13 mouse cellular contexts compared by ENCODE assay signal in genomic region chr12:71886406-71886805, GRCm38 (mm10). TPM values are rescaled to one million over a fixed set of nuclear protein-coding genes. Genes with fewer than 3 reads are reported as not detected.
A peak's percentile ranks its signal among the peaks of the same experiment; 100 is the strongest.
DNase-seq lines count a peak whose midpoint lies in the region; ATAC-seq and TF ChIP-seq lines count a peak whose summit lies in the region.
"Had no signal": no experiment of that assay in that cellular context is flagged by ENCODE, and none has a peak within 500 bp of the region (broad histone marks: within the 10 kb centered on the region; RNA-seq: fewer than 3 reads in every experiment).

No protein-coding gene starts in this region.

- H3K4me1 ChIP-seq in heart, embryonic 11.5 days (ENCODE audit: control insufficient read depth, insufficient read depth, low read length) = peaks cover 86% of the 10 kb centered on the region
- H3K4me1 ChIP-seq in intestine, postnatal 0 days (replicated peaks; ENCODE audit: control insufficient read depth, insufficient read depth, low read length) = peaks cover 25% of the 10 kb centered on the region

- peak overlapping the region; percentile 80 for H3K27ac ChIP-seq in heart, embryonic 11.5 days (ENCODE audit: low read depth, low read length)
- peak overlapping the region; percentile 66; the same call in 1 of the 2 replicates for H3K27ac ChIP-seq in intestine, postnatal 0 days (ENCODE audit: low read depth, low read length)
- H3K27ac ChIP-seq: embryonic facial prominence, embryonic 15.5 days; limb, embryonic 13.5 days; macrophage; neural tube, embryonic 15.5 days had no signal

- H3K27me3 ChIP-seq in heart, embryonic 11.5 days (ENCODE audit: control insufficient read depth, insufficient read depth, low read length) = no peaks in the 10 kb centered on the region
- no peaks in the 10 kb centered on the region for H3K27me3 ChIP-seq in intestine, postnatal 0 days (replicated peaks; ENCODE audit: control insufficient read depth, insufficient read depth, low read length)
- H3K27me3 ChIP-seq: embryonic facial prominence, embryonic 15.5 days; limb, embryonic 13.5 days; neural tube, embryonic 15.5 days had no signal

- H3K9ac ChIP-seq in heart, embryonic 11.5 days (ENCODE audit: low read depth, low read length) = peak overlapping the region; percentile 43; the same call in 1 of the 2 replicates
- no peak overlapping the region for H3K9ac ChIP-seq in intestine, postnatal 0 days (ENCODE audit: low read depth, low read length)
- H3K9ac ChIP-seq: embryonic facial prominence, embryonic 15.5 days; limb, embryonic 13.5 days; neural tube, embryonic 15.5 days had no signal

- 64% methylated on average over 5 of the region's 5 CpGs for WGBS in heart, embryonic 11.5 days (ENCODE audit: insufficient replicate concordance)
- 82% methylated on average over 5 of the region's 5 CpGs for WGBS in intestine, postnatal 0 days

- DNase-seq in adrenal gland, adult (ENCODE audit: inconsistent age in 2 of 2, low spot score in 1 of 2) = peak; percentile 44 to 76
- no peak for DNase-seq in adrenal gland, adult 8-10 months
- no peak for DNase-seq in heart, adult 9 months (ENCODE audit: low spot score in 2 of 2)
- DNase-seq in 3T3-L1 (ENCODE audit: low read depth, low spot score) = peak; percentile 68
- DNase-seq in cerebellum, postnatal 36 days = no peak
- no peak for DNase-seq in left cerebral cortex, adult 18-20 months (ENCODE audit: low spot score in 2 of 2)

- TF ChIP-seq CTCF in intestine, postnatal 0 days (IDR thresholded peaks at IDR 0.05; ENCODE audit: low read depth) = no peak

- no peaks in the 10 kb centered on the region for H3K36me3 ChIP-seq in heart, embryonic 11.5 days (ENCODE audit: control insufficient read depth, insufficient read depth, low read length)
- no peaks in the 10 kb centered on the region for H3K36me3 ChIP-seq in intestine, postnatal 0 days (ENCODE audit: control insufficient read depth, insufficient read depth)
- H3K36me3 ChIP-seq: embryonic facial prominence, embryonic 15.5 days; limb, embryonic 13.5 days; neural tube, embryonic 15.5 days had no signal

- no peaks in the 10 kb centered on the region for H3K9me3 ChIP-seq in heart, embryonic 11.5 days (replicated peaks; ENCODE audit: control insufficient read depth, low read length)
- no peaks in the 10 kb centered on the region for H3K9me3 ChIP-seq in intestine, postnatal 0 days (ENCODE audit: control insufficient read depth)
- H3K9me3 ChIP-seq: embryonic facial prominence, embryonic 15.5 days; limb, embryonic 13.5 days; neural tube, embryonic 15.5 days had no signal

- H3K4me3 ChIP-seq in heart, embryonic 11.5 days (ENCODE audit: low read depth, low read length) = no peak overlapping the region
- no peak overlapping the region for H3K4me3 ChIP-seq in intestine, postnatal 0 days (ENCODE audit: low read depth, low read length)
- H3K4me3 ChIP-seq: embryonic facial prominence, embryonic 15.5 days; limb, embryonic 13.5 days; neural tube, embryonic 15.5 days had no signal

- peak overlapping the region; percentile 47 for H3K4me2 ChIP-seq in heart, embryonic 11.5 days
- 0 out of 2 replicates have a peak overlapping the region, but pooled peaks have one; percentile 4 for H3K4me2 ChIP-seq in intestine, postnatal 0 days (replicated peaks; ENCODE audit: low read depth)
- H3K4me2 ChIP-seq: embryonic facial prominence, embryonic 15.5 days; limb, embryonic 13.5 days; neural tube, embryonic 15.5 days had no signal

- no peak for ATAC-seq in heart, embryonic 11.5 days (replicated peaks; ENCODE audit: insufficient number of reproducible peaks, low FRiP score, low TSS enrichment)
- no peak for ATAC-seq in intestine, postnatal 0 days
- ATAC-seq: midbrain, embryonic 16.5 days had no signal

RNA-seq across cellular contexts. Expression of gene Daam1, which starts 55.5 kb away (rescaled TPM):
- total RNA-seq in adrenal gland, adult 8-10 months (2022) = 10 to 100 TPM; 22.6 to 28.0 (median 26.9) TPM
- 25.7 and 33.0 TPM in 2 replicates for polyA plus RNA-seq in heart, embryonic 11.5 days (2014; fragmentation: Nextera tagmentation; extraction: Ambion mirVana)
- polyA plus RNA-seq in intestine, postnatal 0 days (2015; fragmentation: Nextera tagmentation; extraction: Ambion mirVana) = 5.3 and 5.7 TPM in 2 replicates
- total RNA-seq in left cerebral cortex, adult 18-20 months (2021) = 10 to 100 TPM; 47.7 to 49.6 TPM

Comparison
In these comparisons a context has a peak if more than half of its experiments do, and no peak if none do; other contexts are left out.
1. DNase-seq: peak in adrenal gland, adult (2 of 2) and 3T3-L1 (single experiment); none in adrenal gland, adult 8-10 months (single experiment), heart, adult 9 months (0 of 2), cerebellum, postnatal 36 days (0 of 2) and left cerebral cortex, adult 18-20 months (0 of 2).